Mouse (Mus musculus): Measurements from ENCODE around the gene Clstn3. TPM values are rescaled to one million over a fixed set of nuclear protein-coding genes. Genes with fewer than 3 reads are reported as not detected.
A peak's percentile ranks its signal among the peaks of the same experiment; 100 is the strongest.
"Not testable (repeated sequence)": the region's sequence is repeated elsewhere in the genome, so short reads cannot be mapped to it uniquely, and the experiment has no call there.

Clstn3 gene
- polyA plus RNA-seq, 1 experiment from 2014 or later: 6.8 TPM

GRCm38 (mm10) chr6:124418686-124419085 lies 45.9 kb downstream of the Clstn3 start:
- Histone ChIP-seq H3K4me2 (no peak overlapping the region), H3K36me3 (no peaks in the 10 kb centered on the region), H3K27ac (no peak overlapping the region), H3K4me3 (replicated peaks) (no peak overlapping the region), H3K9me3 (no peaks in the 10 kb centered on the region), H3K4me1 (no peaks in the 10 kb centered on the region), H3K27me3 (replicated peaks) (no peaks in the 10 kb centered on the region), H3K9ac (no peak overlapping the region)
- no peak for ATAC-seq (ENCODE audit: insufficient read depth, low FRiP score, low read depth)
- WGBS: 86% methylated on average over 3 of the region's 3 CpGs

GRCm38 (mm10) chr6:124415347-124416088 lies 49.1 kb downstream of the Clstn3 start:
- 4% methylated on average over 21 of the region's 21 CpGs for WGBS
- H3K9me3 ChIP-seq: no peaks in the 10 kb centered on the region
- peak overlapping the region; percentile 85 for H3K27ac ChIP-seq
- H3K4me3 ChIP-seq (replicated peaks): peak overlapping the region; percentile 88
- H3K4me2 ChIP-seq: peak overlapping the region; percentile 70
- H3K36me3 ChIP-seq: peaks cover 10% of the 10 kb centered on the region; the same call in 1 of the 2 replicates
- peak; percentile 36 for ATAC-seq (ENCODE audit: insufficient read depth, low FRiP score, low read depth)
- H3K9ac ChIP-seq: peak overlapping the region; percentile 17; the same call in 1 of the 2 replicates
- H3K27me3 ChIP-seq (replicated peaks): no peaks in the 10 kb centered on the region
- no peaks in the 10 kb centered on the region for H3K4me1 ChIP-seq

- Histone ChIP-seq H3K4me1 (no peaks in the 10 kb centered on the region), H3K27me3 (replicated peaks) (no peaks in the 10 kb centered on the region), H3K4me2 (peak within 1 kb of the TSS; percentile 70), H3K9ac (peak within 1 kb of the TSS; percentile 85), H3K27ac (peak within 1 kb of the TSS; percentile 85), H3K4me3 (replicated peaks) (peak within 1 kb of the TSS; percentile 88), H3K36me3 (peaks cover 10% of the 10 kb centered on the region; the same call in 1 of the 2 replicates), H3K9me3 (no peaks in the 10 kb centered on the region)
- ATAC-seq (ENCODE audit: insufficient read depth, low FRiP score, low read depth): peak; percentile 94
- WGBS: 0% methylated on average over 33 of the region's 36 CpGs
Observed at GRCm38 (mm10) chr6:124414927-124415325, 49.7 kb downstream of the Clstn3 start, which contains the start of gene Pex5. TSS of gene Pex5 (minus strand) at chr6:124415067.

GRCm38 (mm10) chr6:124414150-124414926 lies 50.3 kb downstream of the Clstn3 start:
- Histone ChIP-seq H3K4me3 (replicated peaks) (peak overlapping the region; percentile 88), H3K27ac (peak overlapping the region; percentile 37; the same call in 1 of the 2 replicates), H3K4me1 (no peaks in the 10 kb centered on the region), H3K4me2 (peak overlapping the region; percentile 70), H3K9ac (peak overlapping the region; percentile 85), H3K27me3 (replicated peaks) (no peaks in the 10 kb centered on the region), H3K36me3 (peaks cover 10% of the 10 kb centered on the region; the same call in 1 of the 2 replicates), H3K9me3 (no peaks in the 10 kb centered on the region)
- ATAC-seq (ENCODE audit: insufficient read depth, low FRiP score, low read depth): peak; percentile 41
- WGBS: 2% methylated on average over 44 of the region's 45 CpGs

- Histone ChIP-seq H3K4me3 (replicated peaks) (peak overlapping the region; percentile 88), H3K4me1 (no peaks in the 10 kb centered on the region), H3K4me2 (peak overlapping the region; percentile 70), H3K27ac (peak overlapping the region; percentile 37; the same call in 1 of the 2 replicates), H3K27me3 (replicated peaks) (no peaks in the 10 kb centered on the region), H3K9me3 (no peaks in the 10 kb centered on the region), H3K9ac (no peak overlapping the region), H3K36me3 (peaks cover 11% of the 10 kb centered on the region; the same call in 1 of the 2 replicates)
- no peak for ATAC-seq (ENCODE audit: insufficient read depth, low FRiP score, low read depth)
- 58% methylated on average over 3 of the region's 3 CpGs for WGBS
Observed at GRCm38 (mm10) chr6:124413770-124414149, 50.8 kb downstream of the Clstn3 start.

GRCm38 (mm10) chr6:124408355-124408754 lies 56.2 kb downstream of the Clstn3 start:
- 88% methylated on average over 5 of the region's 5 CpGs for whole genome bisulfite sequencing
- Histone ChIP-seq H3K9ac (no peak overlapping the region), H3K9me3 (no peaks in the 10 kb centered on the region), H3K27ac (no peak overlapping the region), H3K27me3 (replicated peaks) (no peaks in the 10 kb centered on the region), H3K4me3 (replicated peaks) (no peak overlapping the region), H3K4me2 (no peak overlapping the region), H3K4me1 (no peaks in the 10 kb centered on the region), H3K36me3 (peaks cover 30% of the 10 kb centered on the region)
- ATAC-seq (ENCODE audit: insufficient read depth, low FRiP score, low read depth): no peak

GRCm38 (mm10) chr6:124407180-124407579 lies 57.4 kb downstream of the Clstn3 start:
- Histone ChIP-seq H3K4me3 (replicated peaks) (no peak overlapping the region), H3K9me3 (no peaks in the 10 kb centered on the region), H3K9ac (no peak overlapping the region), H3K4me2 (no peak overlapping the region), H3K36me3 (peaks cover 40% of the 10 kb centered on the region), H3K27me3 (replicated peaks) (no peaks in the 10 kb centered on the region), H3K4me1 (no peaks in the 10 kb centered on the region), H3K27ac (no peak overlapping the region)
- ATAC-seq (ENCODE audit: insufficient read depth, low FRiP score, low read depth): no peak

- WGBS: 92% methylated on average over 10 of the region's 10 CpGs
- no peak overlapping the region for H3K4me3 ChIP-seq (replicated peaks)
- no peak overlapping the region for H3K27ac ChIP-seq
- peaks cover 38% of the 10 kb centered on the region for H3K36me3 ChIP-seq
- no peaks in the 10 kb centered on the region for H3K9me3 ChIP-seq
- ATAC-seq (ENCODE audit: insufficient read depth, low FRiP score, low read depth): no peak
- no peaks in the 10 kb centered on the region for H3K27me3 ChIP-seq (replicated peaks)
- no peak overlapping the region for H3K9ac ChIP-seq
- H3K4me1 ChIP-seq: no peaks in the 10 kb centered on the region
- no peak overlapping the region for H3K4me2 ChIP-seq
Observed at GRCm38 (mm10) chr6:124406326-124406725, 58.3 kb downstream of the Clstn3 start.

GRCm38 (mm10) chr6:124399738-124400137 lies 64.9 kb downstream of the Clstn3 start:
- Histone ChIP-seq H3K4me2 (no peak overlapping the region), H3K9me3 (no peaks in the 10 kb centered on the region), H3K9ac (no peak overlapping the region), H3K4me1 (no peaks in the 10 kb centered on the region), H3K27ac (no peak overlapping the region), H3K36me3 (peaks cover 69% of the 10 kb centered on the region), H3K4me3 (replicated peaks) (no peak overlapping the region), H3K27me3 (replicated peaks) (no peaks in the 10 kb centered on the region)
- 0 out of 2 replicates have a peak, but pooled peaks have one; percentile 3 for ATAC-seq (ENCODE audit: insufficient read depth, low FRiP score, low read depth)
- 90% methylated on average over 6 of the region's 6 CpGs for WGBS

- not testable (repeated sequence) for H3K27ac ChIP-seq; H3K4me2 ChIP-seq; H3K4me1 ChIP-seq; ATAC-seq (ENCODE audit: insufficient read depth, low FRiP score, low read depth); H3K4me3 ChIP-seq (replicated peaks); H3K9ac ChIP-seq; H3K27me3 ChIP-seq (replicated peaks); H3K9me3 ChIP-seq
- 91% methylated on average over 3 of the region's 3 CpGs for WGBS
- H3K36me3 ChIP-seq: peaks cover 31% of the 10 kb centered on the region
Observed at GRCm38 (mm10) chr6:124394991-124395390, 69.6 kb downstream of the Clstn3 start.

All from stomach, embryonic 15.5 days (tissue).